Mouse (Mus musculus) heart, postnatal 0 days (tissue): ENCODE measurements around the gene Ube2g2.

Experiments
- CTCF ChIP-seq: IDR thresholded peaks from 2 replicates; pipeline ENCODE4 v1.5.1; 2016; ENCODE audit warnings: antibody characterized with exemption, control low read depth, low read depth
- EP300 ChIP-seq: IDR thresholded peaks from 2 replicates; pipeline ENCODE4 v1.6.1; 2016; ENCODE audit warnings: antibody characterized with exemption, low read depth

DNA sequence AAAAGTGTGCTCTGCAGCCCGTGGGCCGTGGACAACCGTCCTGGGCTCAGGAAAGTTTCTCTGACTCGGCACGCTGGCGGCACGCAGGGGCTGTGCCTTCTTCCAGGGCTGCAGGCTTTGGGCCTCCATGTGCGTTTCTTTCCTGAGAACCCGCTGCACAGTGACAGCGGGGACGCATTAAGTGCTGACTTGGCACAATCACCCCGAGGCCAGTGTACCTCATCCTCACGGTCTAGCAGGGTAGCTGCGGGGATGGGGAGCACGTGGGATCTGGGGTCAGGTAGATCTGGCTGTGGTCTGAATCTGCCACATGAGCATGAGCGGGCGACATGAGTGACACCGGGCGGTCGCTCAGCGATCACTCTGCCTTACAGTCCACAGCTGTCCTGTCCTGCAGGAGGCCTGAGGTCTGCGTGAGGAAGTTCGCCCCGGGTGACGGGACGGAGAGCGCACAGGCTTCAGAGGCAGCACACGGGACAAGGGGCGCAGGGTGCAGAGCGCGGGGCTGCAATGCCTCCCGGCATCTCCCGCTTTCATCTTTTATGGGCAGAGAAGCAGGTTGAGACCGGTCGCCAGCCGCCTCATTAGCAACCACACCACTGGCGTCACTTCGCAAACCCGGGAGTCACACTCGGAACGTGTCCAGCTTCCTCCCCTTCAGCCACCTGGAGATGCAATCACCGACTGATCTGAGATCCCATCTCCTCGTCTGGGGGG is 42.0 kb downstream of the Ube2g2 start:
- TF ChIP-seq CTCF (no peak), EP300 (no peak)
